Mouse (Mus musculus) forebrain, embryonic 15.5 days (tissue): ENCODE data around the gene Pif1. TPM values are rescaled to one million over a fixed set of nuclear protein-coding genes. Genes with fewer than 3 reads are reported as not detected.
A peak's percentile ranks its signal among the peaks of the same experiment; 100 is the strongest.

Experiments
- ATAC-seq: fragments of 200-750 bp; cut with Nextera tagmentation; replicated peaks from 2 replicates; pipeline ENCODE4 v1.8.0; 2017; ENCODE audit warnings: mild to moderate bottlenecking, moderate TSS enrichment, moderate library complexity
- H3K27ac ChIP-seq: fragments of 300-500 bp; sonication (generic); replicated peaks from 2 replicates; pipeline ENCODE4 v1.5.1; 2015; ENCODE audit warnings: mild to moderate bottlenecking, inconsistent platforms
- H3K27me3 ChIP-seq: fragments of 300-500 bp; sonication (generic); 2 replicates; pipeline ENCODE4 v1.6.1; 2015; ENCODE audit warnings: inconsistent platforms
- H3K36me3 ChIP-seq: fragments of 300-500 bp; sonication (generic); 2 replicates; pipeline ENCODE4 v1.6.1; 2015; ENCODE audit warnings: mild to moderate bottlenecking, inconsistent platforms
- H3K4me1 ChIP-seq: fragments of 300-500 bp; sonication (generic); 2 replicates; pipeline ENCODE4 v1.6.1; 2015; ENCODE audit warnings: inconsistent platforms
- H3K4me2 ChIP-seq: fragments of 300-500 bp; sonication (generic); replicated peaks from 2 replicates; pipeline ENCODE4 v1.6.1; 2015; ENCODE audit warnings: mild to moderate bottlenecking, inconsistent platforms
- H3K4me3 ChIP-seq: fragments of 300-500 bp; sonication (generic); 2 replicates; pipeline ENCODE4 v1.5.1; 2015; ENCODE audit warnings: mild to moderate bottlenecking, inconsistent platforms
- H3K9ac ChIP-seq: fragments of 300-500 bp; sonication (generic); replicated peaks from 2 replicates; pipeline ENCODE4 v1.6.1; 2015; ENCODE audit warnings: mild to moderate bottlenecking, inconsistent platforms
- H3K9me3 ChIP-seq: fragments of 300-500 bp; sonication (generic); 2 replicates; pipeline ENCODE4 v1.6.1; 2016; ENCODE audit warnings: inconsistent platforms
- WGBS: fragments of 180-500 bp; shearing (Covaris S2); methylation state at CpG from one replicate; pipeline ENCODE4 v1.1.7; 2015; ENCODE audit warnings: mixed read lengths; 5-methylcytosine and 5-hydroxymethylcytosine counted together
- polyA plus RNA-seq: library from polyadenylated mRNA; unstranded; fragments of >200 nt; fragmentation: Nextera tagmentation; extraction: Ambion mirVana; gene quantifications from 2 replicates; pipeline ENCODE4 v1.2.1, GENCODE M21; 2015

The Pif1 gene
- polyA plus RNA-seq, 1 experiment from 2014 or later = 11.8 TPM

GRCm38 (mm10) chr9:65580401-65581256 is 6.3 kb upstream of the Pif1 start:
- Histone ChIP-seq H3K4me3 (peak overlapping the region; percentile 50), H3K9ac (peak overlapping the region; percentile 46), H3K27me3 (no peaks in the 10 kb centered on the region), H3K27ac (peak overlapping the region; percentile 71), H3K36me3 (no peaks in the 10 kb centered on the region), H3K4me1 (peaks cover 16% of the 10 kb centered on the region), H3K4me2 (peak overlapping the region; percentile 59), H3K9me3 (no peaks in the 10 kb centered on the region)
- WGBS = 7% methylated on average over 24 of the region's 29 CpGs
- peak; percentile 84 for ATAC-seq

- no peaks in the 10 kb centered on the region for H3K9me3 ChIP-seq
- no peak overlapping the region for H3K4me3 ChIP-seq
- H3K4me1 ChIP-seq = peaks cover 28% of the 10 kb centered on the region
- no peak for ATAC-seq
- no peaks in the 10 kb centered on the region for H3K27me3 ChIP-seq
- no peak overlapping the region for H3K9ac ChIP-seq
- WGBS = 29% methylated on average over 8 of the region's 8 CpGs
- no peak overlapping the region for H3K4me2 ChIP-seq
- H3K36me3 ChIP-seq = no peaks in the 10 kb centered on the region
- H3K27ac ChIP-seq = no peak overlapping the region
Observed at GRCm38 (mm10) chr9:65583045-65583444, 3.9 kb upstream of the Pif1 start.

DNA sequence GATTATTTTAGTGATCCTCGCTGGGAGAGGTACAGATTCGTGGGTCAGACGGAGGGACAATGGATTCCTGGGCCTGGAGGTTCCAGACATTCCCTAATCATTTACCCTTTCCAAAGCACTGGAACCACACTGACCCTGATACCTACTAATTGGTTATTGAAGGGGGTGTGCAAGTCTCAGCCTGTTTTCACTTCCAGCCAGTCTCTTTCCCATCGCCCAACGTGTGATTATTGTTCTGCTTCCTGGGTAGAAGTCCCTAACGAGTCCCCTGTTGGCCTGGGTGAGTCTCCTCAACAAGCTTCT is 261 bp downstream of the Pif1 start:
- Histone ChIP-seq H3K4me2 (peak overlapping the region; percentile 99), H3K9ac (peak overlapping the region; percentile 55; the same call in 1 of the 2 replicates), H3K9me3 (no peaks in the 10 kb centered on the region), H3K27ac (no peak overlapping the region), H3K27me3 (no peaks in the 10 kb centered on the region), H3K36me3 (no peaks in the 10 kb centered on the region), H3K4me1 (peaks cover 34% of the 10 kb centered on the region), H3K4me3 (peak overlapping the region; percentile 58)
- no peak for ATAC-seq
- WGBS = 0% methylated on average over 6 of the region's 6 CpGs

DNA sequence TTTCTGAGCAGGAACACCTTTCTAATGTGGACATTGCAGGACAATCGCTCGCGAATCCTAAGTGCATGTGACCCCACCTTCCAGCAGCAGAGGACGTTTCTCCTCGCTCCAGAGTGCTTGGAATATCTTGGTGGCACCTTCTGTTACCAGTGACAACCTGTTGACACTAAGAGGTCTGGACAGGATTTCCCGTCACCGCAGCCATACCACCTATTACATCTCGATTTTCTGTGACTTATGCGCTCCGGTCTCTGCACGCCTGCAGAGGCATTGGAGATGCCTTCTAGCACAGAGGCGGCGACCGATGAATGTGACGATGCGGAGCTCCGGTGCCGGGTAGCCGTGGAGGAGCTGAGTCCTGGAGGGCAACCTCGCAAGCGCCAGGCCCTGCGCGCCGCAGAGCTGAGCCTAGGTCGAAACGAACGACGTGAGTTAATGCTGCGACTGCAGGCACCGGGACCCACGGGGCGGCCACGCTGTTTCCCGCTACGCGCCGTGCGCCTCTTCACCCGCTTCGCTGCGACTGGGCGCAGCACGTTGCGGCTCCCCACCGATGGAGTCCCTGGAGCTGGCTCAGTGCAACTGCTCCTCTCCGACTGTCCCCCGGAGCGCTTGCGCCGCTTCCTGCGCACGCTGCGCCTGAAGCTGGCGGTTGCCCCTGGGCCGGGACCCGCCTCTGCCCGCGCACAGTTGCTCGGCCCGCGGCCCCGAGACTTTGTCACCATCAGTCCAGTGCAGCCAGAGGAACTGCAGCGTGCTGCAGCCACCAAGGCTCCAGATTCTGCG is 806 bp downstream of the Pif1 start:
- H3K9me3 ChIP-seq = no peaks in the 10 kb centered on the region
- peaks cover 34% of the 10 kb centered on the region for H3K4me1 ChIP-seq
- peak overlapping the region; percentile 99 for H3K4me2 ChIP-seq
- WGBS = under 1% methylated on average over 64 of the region's 64 CpGs
- peak; percentile 53; the same call in 1 of the 2 replicates for ATAC-seq
- peak overlapping the region; percentile 58 for H3K4me3 ChIP-seq
- peak overlapping the region; percentile 55 for H3K9ac ChIP-seq
- no peak overlapping the region for H3K27ac ChIP-seq
- H3K27me3 ChIP-seq = no peaks in the 10 kb centered on the region
- H3K36me3 ChIP-seq = no peaks in the 10 kb centered on the region

GRCm38 (mm10) chr9:65589091-65589490 is 2.1 kb downstream of the Pif1 start:
- Histone ChIP-seq H3K27ac (no peak overlapping the region), H3K27me3 (no peaks in the 10 kb centered on the region), H3K36me3 (no peaks in the 10 kb centered on the region), H3K4me2 (peak overlapping the region; percentile 99), H3K4me1 (peaks cover 34% of the 10 kb centered on the region), H3K4me3 (peak overlapping the region; percentile 58), H3K9me3 (no peaks in the 10 kb centered on the region), H3K9ac (peak overlapping the region; percentile 17; the same call in 1 of the 2 replicates)
- no peak for ATAC-seq
- 90% methylated on average over 3 of the region's 3 CpGs for WGBS

GRCm38 (mm10) chr9:65592721-65593120 is 5.8 kb downstream of the Pif1 start:
- Histone ChIP-seq H3K36me3 (no peaks in the 10 kb centered on the region), H3K4me3 (no peak overlapping the region), H3K9ac (no peak overlapping the region), H3K27me3 (no peaks in the 10 kb centered on the region), H3K27ac (no peak overlapping the region), H3K4me2 (no peak overlapping the region), H3K4me1 (peaks cover 22% of the 10 kb centered on the region), H3K9me3 (no peaks in the 10 kb centered on the region)
- 87% methylated on average over 3 of the region's 3 CpGs for WGBS
- ATAC-seq = no peak

GRCm38 (mm10) chr9:65593596-65593995 is 6.6 kb downstream of the Pif1 start:
- H3K36me3 ChIP-seq = no peaks in the 10 kb centered on the region
- no peak overlapping the region for H3K27ac ChIP-seq
- WGBS = 89% methylated on average over 9 of the region's 9 CpGs
- H3K27me3 ChIP-seq = no peaks in the 10 kb centered on the region
- no peak overlapping the region for H3K4me2 ChIP-seq
- no peak overlapping the region for H3K4me3 ChIP-seq
- no peak for ATAC-seq
- no peaks in the 10 kb centered on the region for H3K9me3 ChIP-seq
- H3K4me1 ChIP-seq = peaks cover 14% of the 10 kb centered on the region
- no peak overlapping the region for H3K9ac ChIP-seq

DNA sequence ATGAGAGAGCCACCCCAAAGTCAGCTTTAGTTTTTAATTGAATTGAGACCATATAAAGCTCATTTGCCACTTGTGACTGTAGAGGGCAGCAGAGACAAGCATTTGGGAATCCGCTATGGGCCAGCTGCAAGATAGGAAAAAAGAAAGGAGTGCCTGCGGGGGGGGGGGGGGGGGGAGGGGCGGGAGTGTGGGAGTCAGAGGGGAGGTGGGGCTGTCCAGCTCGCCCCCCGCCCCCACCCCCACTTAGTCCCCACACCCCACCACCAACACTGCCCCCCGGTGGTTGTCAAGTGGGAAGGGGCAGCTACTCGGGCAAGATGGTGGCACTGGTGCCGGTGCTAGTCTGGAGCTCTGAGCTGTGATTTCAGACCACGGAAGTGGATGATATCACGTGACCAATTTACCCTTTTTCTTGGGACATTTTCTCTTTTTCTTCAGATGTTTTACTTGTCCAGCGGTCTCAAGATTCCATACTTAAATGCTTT is 11.8 kb downstream of the Pif1 start:
- Histone ChIP-seq H3K4me2 (no peak overlapping the region), H3K36me3 (no peaks in the 10 kb centered on the region), H3K9me3 (no peaks in the 10 kb centered on the region), H3K27ac (no peak overlapping the region), H3K9ac (no peak overlapping the region), H3K4me1 (no peaks in the 10 kb centered on the region), H3K27me3 (no peaks in the 10 kb centered on the region), H3K4me3 (no peak overlapping the region)
- WGBS = 56% methylated on average over 7 of the region's 11 CpGs
- ATAC-seq = no peak

- no peak for ATAC-seq
- Histone ChIP-seq H3K36me3 (no peaks in the 10 kb centered on the region), H3K4me3 (no peak overlapping the region), H3K9ac (no peak overlapping the region), H3K4me1 (peaks cover 3% of the 10 kb centered on the region; the same call in 1 of the 2 replicates), H3K9me3 (no peaks in the 10 kb centered on the region), H3K27ac (no peak overlapping the region), H3K27me3 (no peaks in the 10 kb centered on the region), H3K4me2 (no peak overlapping the region)
- WGBS = 73% methylated on average over 2 of the region's 2 CpGs
Observed at GRCm38 (mm10) chr9:65600951-65601350, 14.0 kb downstream of the Pif1 start.

DNA sequence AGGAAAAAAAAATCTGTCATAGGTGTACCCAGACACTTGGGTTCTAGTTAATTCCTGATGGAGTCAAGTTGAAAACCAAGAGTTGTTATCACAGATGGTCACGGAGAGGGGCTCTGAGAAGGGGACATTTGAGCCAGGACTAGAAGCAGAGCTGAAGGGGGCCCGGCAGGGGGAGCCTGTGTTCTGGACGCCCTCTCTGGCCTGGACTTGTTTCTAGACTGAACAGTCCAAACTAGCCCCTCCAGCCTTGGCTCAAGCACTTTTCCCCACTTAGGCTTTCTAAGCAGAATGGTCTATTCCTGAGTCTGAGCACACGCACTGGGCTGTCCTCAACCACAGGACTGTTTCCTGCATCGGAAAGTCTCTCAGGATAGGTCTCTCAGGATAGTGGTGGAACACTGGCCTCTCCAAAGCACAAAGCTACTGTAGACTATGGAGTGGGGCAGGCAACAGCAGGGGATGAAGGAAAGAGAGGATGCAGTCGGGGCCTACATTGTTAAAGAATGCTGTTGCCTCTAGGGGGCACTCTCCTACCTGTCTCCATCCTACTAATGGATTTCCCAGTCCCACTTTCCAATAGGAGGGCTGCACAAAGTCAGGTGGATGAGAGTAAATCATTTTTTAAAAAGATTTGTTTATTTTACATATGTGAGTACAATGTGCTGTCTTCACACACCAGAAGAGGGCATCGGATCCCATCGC is 16.6 kb downstream of the Pif1 start:
- Histone ChIP-seq H3K27ac (no peak overlapping the region), H3K27me3 (no peaks in the 10 kb centered on the region), H3K4me2 (no peak overlapping the region), H3K9ac (no peak overlapping the region), H3K9me3 (no peaks in the 10 kb centered on the region), H3K4me3 (no peak overlapping the region), H3K36me3 (no peaks in the 10 kb centered on the region), H3K4me1 (peaks cover 3% of the 10 kb centered on the region; the same call in 1 of the 2 replicates)
- WGBS = 50% methylated on average over 8 of the region's 8 CpGs
- no peak for ATAC-seq

DNA sequence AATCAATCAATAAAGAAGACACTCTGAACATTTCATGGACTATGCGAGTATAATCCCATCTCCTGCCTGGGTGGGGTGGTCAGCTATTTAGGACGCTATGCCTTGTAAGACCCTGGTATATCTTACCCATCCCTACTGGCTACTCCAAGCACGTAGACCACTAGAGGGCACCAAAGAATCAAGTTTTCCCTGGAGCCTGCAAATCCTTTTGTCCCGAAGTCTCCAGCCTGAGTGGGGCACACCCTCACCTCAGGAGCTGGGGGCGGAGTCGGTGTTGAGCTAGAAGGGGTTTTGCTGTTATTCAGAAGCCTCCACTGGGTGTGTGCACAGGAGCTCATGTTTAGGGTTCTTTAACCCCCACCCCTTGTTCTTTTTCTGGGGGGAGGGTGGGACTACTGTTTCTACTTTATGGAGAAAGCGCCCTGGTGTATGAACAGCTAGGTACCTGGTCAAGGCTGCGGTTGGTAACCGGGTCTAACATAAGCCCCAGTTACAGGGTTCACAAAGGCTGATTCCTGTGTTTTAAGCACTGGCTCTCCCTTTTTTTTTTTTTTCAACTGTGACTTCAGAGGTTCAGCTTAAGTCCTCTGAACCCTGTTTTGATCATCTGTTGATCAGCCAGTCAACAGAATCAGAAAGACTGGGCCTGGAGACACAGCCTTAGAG is 18.6 kb downstream of the Pif1 start:
- Histone ChIP-seq H3K9ac (peak overlapping the region; percentile 22; the same call in 1 of the 2 replicates), H3K27ac (no peak overlapping the region), H3K9me3 (no peaks in the 10 kb centered on the region), H3K36me3 (no peaks in the 10 kb centered on the region), H3K27me3 (no peaks in the 10 kb centered on the region), H3K4me1 (peaks cover 3% of the 10 kb centered on the region; the same call in 1 of the 2 replicates), H3K4me2 (peak overlapping the region; percentile 42), H3K4me3 (peak overlapping the region; percentile 22)
- WGBS = 3% methylated on average over 9 of the region's 9 CpGs
- peak; percentile 76 for ATAC-seq
